Mouse (Mus musculus) testis, adult 2 months (tissue): Measurements from ENCODE around the gene Rbfox1.

Experiments used
- CTCF ChIP-seq: fragments of 200-500 bp; IDR thresholded peaks from 2 replicates; pipeline ENCODE4 v1.5.1; 2012; ENCODE audit warnings: low read depth, mild to moderate bottlenecking, inconsistent platforms, low read length, moderate library complexity; ENCODE audit not compliant: control insufficient read depth, insufficient read depth, insufficient replicate concordance
- POLR2A ChIP-seq: fragments of 200-500 bp; IDR thresholded peaks from 2 replicates; pipeline ENCODE4 v1.6.1; 2012; ENCODE audit warnings: low read depth, mild to moderate bottlenecking, inconsistent platforms, low read length, moderate library complexity; ENCODE audit not compliant: control insufficient read depth

GRCm38 (mm10) chr16:6019361-6019760, 134.2 kb downstream of the Rbfox1 start:
- TF ChIP-seq POLR2A (no peak), CTCF (no peak)
